Mouse (Mus musculus): ENCODE measurements around the gene Zbtb16. TPM values are rescaled to one million over a fixed set of nuclear protein-coding genes. Genes with fewer than 3 reads are reported as not detected.

The Zbtb16 gene
- total RNA-seq, 2 experiments from 2014 or later = 32.2 to 47.0 TPM

DNA sequence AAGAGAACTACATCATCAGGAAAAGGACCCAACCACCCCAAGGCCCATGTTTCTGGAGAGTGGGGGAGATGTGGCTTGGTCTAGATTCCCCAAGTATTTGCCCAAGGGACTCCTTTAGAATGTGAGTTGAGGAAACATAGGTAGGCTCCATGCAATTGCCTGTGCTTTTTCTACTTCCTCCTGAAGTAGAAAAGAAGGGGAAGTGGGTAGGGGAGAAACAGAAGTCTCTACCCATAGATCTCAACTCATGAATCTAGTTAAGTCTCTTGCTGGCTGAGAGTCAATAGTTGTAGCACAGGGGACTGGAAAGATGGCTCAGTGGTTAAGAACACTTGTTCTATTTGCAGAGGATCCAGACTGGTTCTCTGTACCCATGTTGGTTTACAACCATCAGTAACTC, 164.2 kb downstream of the Zbtb16 start:
- no peak for DNase-seq (ENCODE audit: extremely low spot score in 1 of 2, low spot score in 2 of 2)
- intact Hi-C loops (cut with DNase I) = loop anchor here (5.0 kb wide), 1 partner anchor 65 kb away; no protein-coding TSS in a partner anchor

DNA sequence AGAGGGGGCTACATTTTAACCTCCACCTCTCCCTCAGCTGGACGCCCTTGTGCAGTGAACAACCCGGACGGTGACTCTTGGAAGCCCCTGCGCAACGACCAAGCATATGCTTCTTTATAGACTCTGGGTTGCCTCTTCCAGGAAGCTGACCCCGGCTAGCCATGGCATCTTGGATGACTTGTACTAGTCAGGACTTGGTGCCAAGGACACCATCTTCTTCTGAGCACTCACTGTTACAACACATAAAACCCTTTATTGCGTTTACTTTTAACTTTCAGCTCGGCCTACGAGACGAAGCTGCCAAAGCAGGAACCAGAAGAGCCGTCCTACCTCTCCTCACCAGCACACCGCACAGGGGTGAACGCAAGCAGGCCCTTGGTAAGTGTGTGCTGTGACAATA, 165.9 kb downstream of the Zbtb16 start:
- intact Hi-C loops (cut with DNase I) = loop anchor here (5.0 kb wide), 1 partner anchor 67 kb away; no protein-coding TSS in a partner anchor
- no peak for DNase-seq (ENCODE audit: extremely low spot score in 1 of 2, low spot score in 2 of 2)

DNA sequence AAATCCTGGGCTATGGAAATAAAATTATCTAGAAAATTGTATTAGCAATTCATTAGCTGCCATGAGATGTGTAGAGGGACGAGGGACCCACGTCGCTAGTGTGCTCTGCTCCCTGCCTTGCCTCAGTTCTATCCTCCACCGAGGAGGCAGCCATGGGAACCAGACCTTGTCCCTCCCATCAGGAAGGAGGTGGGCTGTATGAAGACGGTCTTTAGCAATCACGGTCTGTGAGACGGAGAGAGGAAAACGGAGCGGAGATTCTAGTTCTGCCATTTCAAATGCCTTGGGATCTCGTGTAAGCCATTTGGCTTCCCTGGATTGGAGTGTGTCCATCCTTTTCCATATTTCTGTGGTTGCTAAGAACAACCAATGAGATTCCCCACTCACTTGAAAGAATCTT, 166.3 kb downstream of the Zbtb16 start:
- intact Hi-C loops (cut with DNase I) = loop anchor here (5.0 kb wide), 1 partner anchor 68 kb away; no protein-coding TSS in a partner anchor
- DNase-seq (ENCODE audit: extremely low spot score in 1 of 2, low spot score in 2 of 2) = no peak

DNA sequence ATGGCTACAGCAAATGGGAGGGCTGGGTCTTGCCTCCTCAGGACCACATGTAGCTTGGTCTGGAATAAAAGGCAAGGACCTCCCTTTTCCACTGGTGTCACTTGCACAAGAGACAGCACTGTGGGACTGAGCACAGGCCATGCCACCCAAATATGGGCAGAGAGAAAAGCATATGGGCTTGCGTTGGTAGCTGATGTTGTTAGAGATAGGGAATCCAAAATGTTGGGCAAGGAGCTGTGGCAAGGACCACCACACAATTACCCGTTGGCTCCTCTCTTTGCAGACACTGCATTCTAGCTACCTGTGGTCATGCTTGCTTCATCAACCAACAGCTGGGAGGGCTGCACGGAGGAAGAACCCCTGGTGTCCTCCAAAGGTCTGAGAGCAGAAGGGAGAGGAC, 169.3 kb downstream of the Zbtb16 start:
- intact Hi-C loops (cut with DNase I) = no loop called here
- no peak for DNase-seq (ENCODE audit: extremely low spot score in 1 of 2, low spot score in 2 of 2)

DNA sequence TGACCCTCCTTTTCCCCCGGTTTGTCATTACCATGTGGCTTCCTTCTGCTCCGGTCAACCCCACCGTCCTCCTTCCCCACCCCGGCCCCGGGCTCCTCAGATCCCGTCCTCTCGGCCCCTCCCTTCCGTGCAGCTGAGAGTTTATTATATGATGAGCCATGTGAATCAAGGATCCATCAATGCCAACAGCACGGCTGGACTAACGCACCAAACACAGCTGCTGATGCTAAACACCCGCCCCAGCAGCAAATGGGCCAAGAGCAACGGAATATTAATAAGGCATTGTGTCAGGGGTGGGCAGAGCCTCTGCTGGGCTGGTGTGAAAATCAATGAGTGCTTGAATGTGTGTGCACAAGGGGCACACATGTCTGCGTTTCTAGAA, 173.0 kb downstream of the Zbtb16 start:
- intact Hi-C loops (cut with DNase I) = no loop called here
- DNase-seq (ENCODE audit: extremely low spot score in 1 of 2, low spot score in 2 of 2) = no peak

DNA sequence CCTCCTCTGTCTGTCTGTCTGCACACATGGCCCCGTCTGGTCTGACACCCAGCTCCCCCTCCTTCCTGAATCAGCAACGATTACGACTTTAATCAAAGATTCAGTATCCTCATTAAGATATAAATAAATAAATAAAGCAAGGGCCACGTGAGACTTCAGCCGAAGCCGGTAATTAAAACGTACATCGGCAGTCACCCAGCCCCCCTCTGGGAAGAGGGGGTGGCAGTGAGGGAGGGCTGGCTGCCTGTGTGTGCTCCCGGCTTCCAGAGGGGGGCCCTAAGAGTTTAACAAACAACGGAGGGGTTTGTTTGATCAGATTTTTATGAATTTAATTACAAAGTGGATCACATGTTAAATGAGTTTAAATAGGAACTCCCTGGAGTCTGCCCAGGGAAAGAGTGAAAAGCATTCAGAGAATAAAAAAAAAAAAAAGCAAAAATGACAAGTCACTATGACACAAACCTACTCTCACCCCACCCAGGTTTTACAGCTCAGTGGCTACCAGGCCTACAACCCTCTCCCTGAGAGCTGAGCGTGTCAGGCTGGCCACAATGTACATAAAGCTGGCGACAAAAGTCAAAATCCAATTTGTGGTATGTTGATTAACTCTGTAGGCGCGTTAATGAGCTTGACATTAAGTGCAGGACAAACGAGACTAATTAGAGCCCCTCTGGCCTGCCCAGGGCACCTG, 173.5 kb downstream of the Zbtb16 start:
- DNase-seq (ENCODE audit: extremely low spot score in 1 of 2, low spot score in 2 of 2) = no peak
- intact Hi-C loops (cut with DNase I) = no loop called here

DNA sequence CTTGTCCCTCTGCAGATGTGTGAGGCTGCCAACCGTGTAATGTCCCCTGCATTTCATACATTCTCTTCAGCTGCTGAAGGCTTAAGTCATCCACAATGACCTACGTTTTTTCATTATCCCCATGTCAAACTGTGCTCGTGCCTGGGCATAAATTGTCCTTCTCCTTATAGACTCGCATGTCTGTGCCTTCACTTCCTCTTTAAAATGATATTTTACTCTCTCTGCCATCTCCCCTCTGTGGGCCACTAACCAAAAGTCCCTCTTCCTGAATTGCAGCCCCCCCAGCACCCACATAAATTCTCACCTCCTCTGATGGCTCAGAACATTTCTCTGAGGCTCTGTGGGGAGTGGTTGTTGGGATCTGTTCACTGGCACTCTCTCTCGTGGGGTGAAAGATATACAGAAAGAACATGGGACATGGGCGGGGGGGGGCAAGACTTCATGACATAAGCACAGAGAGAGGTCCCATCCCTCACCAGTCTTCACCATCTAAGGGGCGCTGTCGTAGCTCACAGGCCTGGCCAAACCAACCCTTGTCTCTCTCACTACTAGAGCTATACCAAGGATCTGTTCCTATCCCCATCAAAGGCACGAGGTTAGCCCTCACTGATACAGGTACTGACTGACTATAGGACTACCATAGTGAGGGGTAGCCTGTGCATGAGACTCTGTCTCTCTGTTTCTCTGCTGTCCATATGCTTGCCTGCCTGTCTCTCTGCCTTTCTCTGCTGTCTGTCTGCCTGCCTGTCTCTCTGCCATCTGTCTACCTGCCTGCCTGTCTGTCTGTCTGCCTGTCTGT, 174.6 kb downstream of the Zbtb16 start:
- intact Hi-C loops (cut with DNase I) = no loop called here
- DNase-seq (ENCODE audit: extremely low spot score in 1 of 2, low spot score in 2 of 2) = no peak

DNA sequence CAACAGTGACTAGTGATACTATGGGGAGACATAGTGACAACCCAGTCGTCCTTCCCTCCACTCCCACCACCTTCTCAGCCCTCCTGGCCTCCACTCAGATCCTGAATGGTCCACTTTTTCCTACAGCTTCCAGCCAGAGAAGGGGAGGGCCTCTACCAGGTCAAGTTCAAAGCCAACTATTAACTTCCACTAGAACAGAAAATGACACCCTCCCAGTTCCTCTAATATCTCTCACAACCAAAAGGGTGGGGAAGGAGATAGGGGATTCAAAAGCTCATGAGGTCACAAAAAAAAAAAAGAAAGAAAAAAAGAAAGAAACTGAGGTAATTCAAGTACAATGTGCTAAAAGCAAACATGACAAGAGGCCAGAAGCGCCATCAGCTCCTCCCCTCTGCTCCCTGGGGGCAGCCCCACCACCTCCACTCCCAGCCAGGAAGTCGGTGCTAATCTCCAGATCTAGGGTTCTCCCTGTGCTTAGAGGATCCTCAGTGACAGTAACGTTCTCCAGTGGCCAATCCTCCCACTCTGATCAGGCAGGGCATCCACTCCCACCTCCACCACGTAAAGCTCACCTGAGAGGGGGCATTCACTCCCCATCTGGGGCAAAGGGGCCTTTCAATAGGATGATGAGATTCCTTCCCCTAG, 180.4 kb downstream of the Zbtb16 start:
- DNase-seq (ENCODE audit: extremely low spot score in 1 of 2, low spot score in 2 of 2) = no peak
- intact Hi-C loops (cut with DNase I) = loop anchor here (5.0 kb wide), 1 partner anchor 182 kb away; the partner anchor contains the start of gene Zbtb16

DNA sequence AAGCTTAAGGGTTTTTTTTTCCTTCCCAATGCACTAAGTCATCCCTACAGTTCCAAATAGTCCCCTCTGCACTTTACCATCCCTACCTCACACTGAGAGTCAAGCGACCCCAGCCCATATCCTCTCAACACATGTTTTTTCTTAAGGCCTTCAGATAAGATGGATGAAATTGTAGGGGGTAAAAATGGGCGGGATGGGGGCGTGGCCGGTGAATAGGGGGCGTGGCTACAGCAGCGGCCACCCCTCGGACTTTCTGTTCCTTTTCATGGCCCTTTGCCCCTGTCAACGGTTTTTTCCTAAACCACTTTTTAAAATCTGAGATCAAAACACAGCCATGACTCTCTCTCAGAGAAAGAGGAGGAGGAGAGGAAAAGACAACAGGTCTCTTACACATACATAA, 181.3 kb downstream of the Zbtb16 start:
- no peak for DNase-seq (ENCODE audit: extremely low spot score in 1 of 2, low spot score in 2 of 2)
- intact Hi-C loops (cut with DNase I) = loop anchor here (5.0 kb wide), 1 partner anchor 183 kb away; the partner anchor contains the start of gene Zbtb16

DNA sequence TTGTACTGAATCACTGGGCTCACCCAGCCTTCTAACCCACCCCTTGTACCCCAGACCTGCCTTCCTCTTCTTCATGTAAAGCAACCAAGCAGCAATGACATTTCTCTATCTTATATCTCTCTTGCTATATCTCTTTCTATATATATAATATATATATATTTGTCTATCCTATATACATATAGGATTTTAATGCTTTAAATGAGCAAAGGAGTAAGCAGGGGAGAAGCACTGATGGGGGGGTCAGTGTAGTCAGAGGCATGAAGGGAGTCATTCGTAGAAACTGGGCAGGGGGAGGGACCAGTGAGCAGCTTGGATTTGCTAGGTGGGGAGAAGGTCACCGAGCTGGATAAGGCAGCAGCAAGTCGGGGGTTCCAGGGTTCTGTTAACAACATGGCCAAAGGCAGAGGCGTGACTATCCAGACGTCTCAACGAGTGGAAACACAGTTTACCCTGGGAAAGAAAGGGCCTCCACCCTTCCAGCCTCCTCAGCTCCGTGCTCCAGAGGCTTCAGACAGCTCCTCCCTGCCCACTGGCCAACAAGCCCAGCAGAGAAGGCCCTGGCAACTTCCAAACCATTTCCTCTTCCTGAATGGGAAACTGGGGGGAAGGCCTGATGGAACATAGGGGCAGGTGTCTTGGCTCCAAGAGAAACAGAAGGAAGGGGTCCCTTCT, 182.5 kb downstream of the Zbtb16 start:
- intact Hi-C loops (cut with DNase I) = no loop called here
- no peak for DNase-seq (ENCODE audit: extremely low spot score in 1 of 2, low spot score in 2 of 2)

DNA sequence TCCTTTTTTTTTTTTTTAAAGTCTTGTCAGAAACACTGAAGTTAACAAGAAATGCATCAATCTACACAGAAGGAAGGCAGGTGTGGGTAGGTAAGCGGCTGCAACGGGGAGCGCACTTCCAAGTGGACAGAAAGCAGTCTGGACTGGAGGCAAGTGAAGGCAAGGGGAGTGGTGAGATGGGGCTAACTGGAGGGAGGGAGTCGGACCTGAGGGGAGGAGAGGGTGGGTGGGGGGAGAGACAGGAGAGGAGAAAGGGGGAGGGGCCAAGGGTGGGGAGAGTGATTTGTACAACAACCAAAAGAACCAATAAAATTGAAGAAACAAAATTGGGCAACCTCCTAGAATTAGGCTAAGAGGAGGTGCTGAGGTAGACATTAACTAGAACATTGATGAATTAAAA, 184.0 kb downstream of the Zbtb16 start:
- peak in 1 of 2 experiments; percentile 13 for DNase-seq (ENCODE audit: extremely low spot score in 1 of 2, low spot score in 2 of 2)
- intact Hi-C loops (cut with DNase I) = no loop called here

DNA sequence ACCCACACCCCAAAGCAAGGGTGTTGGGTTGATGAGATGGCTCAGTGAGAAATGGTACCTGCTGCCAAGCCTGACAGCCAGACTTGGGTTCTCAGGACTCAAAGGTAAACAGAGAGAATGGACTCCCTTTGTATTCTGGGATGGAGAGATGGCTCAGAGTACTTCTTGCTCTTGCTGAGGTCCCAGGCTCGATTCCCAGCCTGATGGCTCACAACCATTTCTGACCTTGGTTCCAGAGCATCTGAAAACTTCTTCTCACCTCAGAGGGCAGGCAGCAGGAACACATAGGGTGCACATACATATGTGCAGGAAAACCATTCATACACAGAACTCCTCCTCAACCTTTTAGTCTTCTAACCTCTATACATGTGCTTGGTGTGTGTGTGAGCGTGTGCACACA, 185.2 kb downstream of the Zbtb16 start:
- peak in 1 of 2 experiments; percentile 5 for DNase-seq (ENCODE audit: extremely low spot score in 1 of 2, low spot score in 2 of 2)
- intact Hi-C loops (cut with DNase I) = no loop called here

DNA sequence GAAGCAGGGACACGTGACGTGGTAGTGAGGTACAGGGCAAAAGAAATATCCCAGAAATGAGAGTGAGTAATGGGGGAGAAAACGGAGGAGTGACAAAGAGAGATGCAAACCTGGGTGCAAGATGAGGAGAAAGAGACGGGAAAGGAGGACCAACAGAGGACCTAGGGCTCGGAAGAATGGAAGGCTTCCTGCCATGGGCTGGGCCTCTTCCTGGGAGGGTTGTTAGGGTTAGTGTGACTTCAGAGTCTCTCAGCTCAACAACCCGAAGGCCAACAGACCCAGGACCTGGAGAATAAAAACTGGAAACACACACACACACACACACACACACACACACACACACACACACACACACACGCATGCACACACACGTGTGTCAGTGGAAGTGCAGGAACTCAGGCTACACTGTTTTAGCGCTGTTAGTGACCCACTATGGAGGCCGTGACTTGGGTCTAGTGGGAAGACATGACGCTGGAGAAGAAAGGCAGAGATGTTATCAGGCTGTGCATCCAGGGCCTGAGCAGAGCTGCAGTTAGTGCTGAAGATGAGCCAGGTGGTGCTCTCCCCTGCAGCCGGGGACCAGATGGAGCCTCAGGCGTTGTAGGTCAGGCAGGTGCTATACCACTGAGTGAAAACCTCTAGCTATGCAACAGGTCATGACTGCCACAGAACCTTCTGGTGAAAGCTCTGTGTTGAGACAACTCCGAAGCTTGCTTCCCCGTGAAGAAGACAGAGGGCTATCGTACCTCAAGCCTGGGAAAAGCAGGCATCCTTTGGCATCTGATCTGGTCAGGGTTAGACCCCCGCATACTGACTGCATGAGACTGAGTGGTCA, 186.0 kb downstream of the Zbtb16 start:
- intact Hi-C loops (cut with DNase I) = loop anchor here (10.0 kb wide), 1 partner anchor 835 kb away; the partner anchor contains the start of gene Ttc12
- peak in 1 of 2 experiments; percentile 10 for DNase-seq (ENCODE audit: extremely low spot score in 1 of 2, low spot score in 2 of 2)

DNA sequence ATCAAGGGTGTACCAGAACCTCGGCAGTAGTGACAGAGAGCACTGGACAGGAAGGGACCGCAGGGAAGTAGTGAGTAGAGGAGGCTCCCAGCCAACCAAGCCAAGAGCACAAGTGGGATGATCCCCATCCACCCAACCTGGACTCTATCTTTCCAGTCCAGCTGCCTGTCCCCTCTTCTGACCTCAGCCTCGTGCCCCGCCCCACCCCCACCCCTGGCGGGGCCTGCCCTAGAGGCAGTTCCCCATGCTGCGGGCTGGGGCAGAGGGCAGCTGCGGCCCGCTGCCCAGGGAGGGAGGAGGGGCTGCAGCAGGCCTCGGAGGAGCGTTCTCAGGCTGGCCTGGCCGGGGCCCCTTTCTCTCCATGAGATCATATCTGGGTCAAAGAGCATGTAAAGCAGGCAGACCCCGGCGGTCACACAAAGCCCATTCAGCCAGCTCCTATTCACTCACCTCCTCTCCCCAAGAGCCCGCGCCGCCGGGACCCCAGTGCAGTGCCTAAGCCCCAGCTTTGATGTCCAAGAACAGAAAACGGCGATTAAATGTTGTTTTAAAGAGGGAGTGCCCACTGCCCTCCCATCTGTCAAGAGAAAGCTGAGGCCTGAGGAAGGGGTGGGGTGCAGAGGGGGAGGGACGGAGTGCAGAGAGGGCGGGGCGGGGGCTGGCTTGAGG, 186.8 kb downstream of the Zbtb16 start:
- intact Hi-C loops (cut with DNase I) = loop anchor here (10.0 kb wide), 1 partner anchor 836 kb away; the partner anchor contains the start of gene Ttc12
- DNase-seq (ENCODE audit: extremely low spot score in 1 of 2, low spot score in 2 of 2) = peak in 1 of 2 experiments; percentile 49

DNA sequence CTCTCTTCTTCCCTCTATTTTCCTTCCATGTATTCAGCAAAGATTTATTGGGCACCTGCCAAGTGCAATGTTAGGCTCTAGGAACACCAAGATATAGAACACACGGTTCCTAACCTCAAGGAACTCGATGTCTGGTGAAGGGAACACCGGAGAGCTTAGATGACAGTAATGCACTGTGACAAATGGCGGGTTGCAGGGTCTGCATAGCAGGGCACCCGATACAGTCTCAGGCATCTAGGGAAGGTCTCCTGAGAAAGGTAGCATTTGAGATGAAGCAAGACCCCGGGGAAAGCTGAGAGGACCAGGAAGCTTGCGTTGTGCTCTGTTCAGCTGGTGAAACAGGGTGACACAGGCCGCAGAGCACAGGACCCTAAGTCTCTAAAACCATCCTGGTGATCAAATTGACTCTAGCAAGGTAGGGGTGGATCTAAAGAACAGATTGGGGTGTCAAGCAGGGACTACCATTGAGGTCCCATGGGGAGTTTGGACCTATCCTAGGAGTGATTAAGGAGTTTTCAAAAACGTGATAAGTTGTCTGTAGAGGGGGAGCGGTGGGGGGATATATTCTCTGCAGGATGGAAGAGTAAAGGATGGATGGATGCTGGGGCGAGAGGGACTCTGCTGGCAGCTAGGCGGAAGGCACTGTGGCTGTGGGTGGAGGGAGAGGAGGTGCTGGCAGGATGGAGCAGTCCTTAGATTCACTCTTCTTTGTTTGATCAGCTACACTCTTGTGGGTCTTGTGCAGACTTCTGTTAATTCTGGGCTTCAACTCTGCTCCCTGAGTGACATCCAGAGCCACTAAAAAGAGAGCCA, 187.5 kb downstream of the Zbtb16 start:
- peak in 1 of 2 experiments; percentile 17 for DNase-seq (ENCODE audit: extremely low spot score in 1 of 2, low spot score in 2 of 2)
- intact Hi-C loops (cut with DNase I) = loop anchor here (10.0 kb wide), 1 partner anchor 836 kb away; the partner anchor contains the start of gene Ttc12

DNA sequence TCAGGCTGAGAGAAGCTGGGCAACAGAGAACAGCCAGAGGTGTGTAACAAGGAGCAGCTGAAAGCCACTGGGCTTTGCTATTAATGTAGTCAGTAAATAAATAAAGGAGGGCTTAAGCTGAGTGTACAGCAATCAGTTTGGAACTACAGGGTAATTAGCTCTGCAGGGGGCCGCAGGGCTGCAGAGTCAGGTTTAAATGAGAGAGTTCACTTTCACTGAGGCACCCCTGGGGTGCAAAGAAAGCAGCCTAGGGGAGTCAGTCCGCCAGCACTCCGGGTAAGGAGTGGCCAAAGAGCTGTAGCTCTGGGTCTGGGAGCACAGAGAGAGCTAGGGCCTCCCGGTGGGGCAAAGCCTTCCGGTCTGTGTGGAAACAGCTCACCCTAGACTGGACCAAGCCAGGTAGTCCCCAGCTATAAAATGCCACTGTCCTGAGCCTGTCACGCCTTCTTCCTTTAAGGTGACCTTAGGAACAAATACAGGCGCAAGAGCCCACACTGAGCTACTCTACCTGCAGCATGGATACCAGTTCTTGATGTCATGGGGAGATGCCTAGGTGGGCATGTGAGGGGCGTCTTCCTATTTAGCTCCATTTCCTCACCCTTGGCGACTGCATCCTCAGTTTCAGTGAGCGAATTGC, 188.3 kb downstream of the Zbtb16 start:
- intact Hi-C loops (cut with DNase I) = loop anchor here (2.0 to 10.0 kb wide), 3 partner anchors 213 to 837 kb away; partner anchors contain the start of gene Ttc12
- peak in 1 of 2 experiments; percentile 17 for DNase-seq (ENCODE audit: extremely low spot score in 1 of 2, low spot score in 2 of 2)
